Mouse (Mus musculus) kidney, adult 11 months (tissue): ENCODE measurements around the gene Ccnl2.
A peak's percentile ranks its signal among the peaks of the same experiment; 100 is the strongest.

Source experiments
- DNase-seq: peaks from one replicate; pipeline ENCODE4 v3.0.0; 2022

Ccnl2 gene

DNA sequence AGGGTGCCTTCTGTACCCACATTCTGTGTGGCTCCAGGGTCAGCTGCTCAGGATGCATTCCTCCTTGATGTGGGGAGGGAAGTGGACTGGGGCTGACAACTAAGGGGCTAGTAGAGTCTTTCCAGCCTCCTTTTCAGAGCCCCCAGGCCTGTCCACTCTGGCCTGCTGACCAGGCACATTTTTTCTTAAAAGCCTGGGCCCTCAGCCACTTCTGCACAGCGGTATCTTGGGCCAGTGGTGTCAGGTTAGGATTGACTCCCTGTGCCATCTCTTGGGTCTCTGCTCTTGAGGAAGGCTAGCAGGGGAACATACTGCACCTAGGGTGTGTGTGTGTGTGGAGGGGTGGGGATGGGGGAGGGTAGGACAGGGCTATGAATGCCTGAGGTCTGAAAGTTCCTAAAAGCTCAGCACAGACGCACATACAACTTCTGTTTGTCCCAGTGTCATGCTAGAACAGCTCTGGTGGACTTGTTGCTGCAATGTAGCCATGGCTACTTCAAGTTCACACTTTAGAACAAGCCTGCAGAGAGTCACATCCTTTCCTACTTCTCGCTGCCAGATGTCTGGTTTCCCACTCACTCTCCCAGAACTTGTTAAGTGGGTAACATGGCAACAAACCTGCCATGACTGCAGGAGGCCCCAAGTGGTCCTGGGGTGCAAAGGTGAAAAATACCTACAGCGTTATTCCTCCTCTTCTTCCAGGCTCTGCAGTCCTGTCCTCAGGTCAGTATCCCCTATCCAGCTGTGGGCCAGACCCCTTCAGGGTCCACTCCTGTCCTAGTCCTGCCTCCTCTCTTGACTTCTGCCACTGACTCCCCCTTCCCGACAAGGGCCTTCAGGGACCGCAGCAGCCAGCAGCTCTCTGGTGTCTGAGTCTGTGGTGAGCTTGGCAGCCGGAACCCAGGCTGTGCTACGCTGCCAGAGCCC is 28.1 kb downstream of the Ccnl2 start:
- no peak for DNase-seq

DNA sequence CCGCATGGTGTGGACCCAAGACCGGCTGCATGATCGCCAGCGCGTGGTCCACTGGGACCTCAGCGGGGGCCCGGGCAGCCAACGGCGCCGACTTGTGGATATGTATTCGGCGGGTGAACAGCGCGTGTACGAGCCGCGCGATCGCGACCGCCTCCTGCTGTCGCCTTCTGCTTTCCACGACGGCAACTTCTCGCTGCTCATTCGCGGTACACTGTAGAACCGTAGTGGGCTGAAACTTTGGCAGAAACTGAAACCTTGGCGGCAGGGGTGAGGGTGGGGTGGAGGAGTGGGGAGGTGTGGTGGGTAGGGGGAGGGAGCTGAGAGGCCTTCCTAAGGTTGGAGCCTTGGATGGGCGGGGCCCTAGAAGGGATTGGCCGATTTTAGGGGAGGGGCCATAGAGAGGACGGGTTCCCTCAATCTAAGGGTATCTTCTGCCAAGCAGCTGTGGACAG is 28.7 kb downstream of the Ccnl2 start:
- DNase-seq = peak; percentile 77

DNA sequence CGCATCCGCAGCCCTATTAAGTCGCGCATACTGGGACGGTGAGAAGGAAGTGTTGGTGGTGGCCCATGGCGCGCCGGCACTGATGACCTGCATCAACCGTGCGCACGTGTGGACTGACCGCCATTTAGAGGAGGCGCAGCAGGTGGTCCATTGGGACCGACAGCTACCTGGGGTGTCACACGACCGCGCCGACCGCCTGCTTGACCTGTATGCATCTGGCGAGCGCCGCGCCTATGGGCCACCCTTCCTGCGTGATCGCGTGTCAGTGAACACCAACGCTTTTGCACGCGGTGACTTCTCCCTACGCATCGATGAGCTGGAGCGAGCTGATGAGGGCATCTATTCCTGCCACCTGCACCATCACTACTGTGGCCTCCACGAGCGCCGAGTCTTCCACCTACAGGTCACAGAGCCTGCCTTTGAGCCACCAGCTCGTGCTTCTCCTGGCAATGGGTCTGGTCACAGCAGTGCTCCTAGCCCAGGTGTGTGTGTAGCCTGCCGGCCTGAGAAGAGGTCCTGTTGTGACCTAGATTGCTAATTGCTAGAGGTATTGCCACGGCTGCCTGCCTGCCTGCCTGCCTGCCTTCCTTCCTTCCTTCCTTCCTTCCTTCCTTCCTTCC is 29.5 kb downstream of the Ccnl2 start:
- no peak for DNase-seq

DNA sequence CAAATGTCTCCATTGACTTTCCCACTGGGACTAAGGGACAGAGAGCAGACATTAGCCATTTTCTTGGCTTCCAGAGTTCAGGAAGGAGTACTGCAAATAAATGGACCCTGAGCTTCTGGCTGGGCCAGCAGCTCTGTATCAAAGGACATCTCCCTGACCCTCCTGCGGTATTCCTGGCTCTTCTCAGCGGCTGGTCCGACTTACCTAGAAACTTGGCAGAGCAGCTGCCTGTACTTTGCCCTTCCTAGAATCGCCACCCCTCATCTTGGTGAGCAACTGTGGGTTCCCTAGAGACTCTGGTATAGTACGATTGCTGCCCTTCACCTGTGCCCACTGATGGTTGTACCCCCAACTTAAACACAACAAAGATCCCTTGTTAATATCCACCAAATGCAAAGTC is 30.9 kb downstream of the Ccnl2 start:
- peak; percentile 77 for DNase-seq

DNA sequence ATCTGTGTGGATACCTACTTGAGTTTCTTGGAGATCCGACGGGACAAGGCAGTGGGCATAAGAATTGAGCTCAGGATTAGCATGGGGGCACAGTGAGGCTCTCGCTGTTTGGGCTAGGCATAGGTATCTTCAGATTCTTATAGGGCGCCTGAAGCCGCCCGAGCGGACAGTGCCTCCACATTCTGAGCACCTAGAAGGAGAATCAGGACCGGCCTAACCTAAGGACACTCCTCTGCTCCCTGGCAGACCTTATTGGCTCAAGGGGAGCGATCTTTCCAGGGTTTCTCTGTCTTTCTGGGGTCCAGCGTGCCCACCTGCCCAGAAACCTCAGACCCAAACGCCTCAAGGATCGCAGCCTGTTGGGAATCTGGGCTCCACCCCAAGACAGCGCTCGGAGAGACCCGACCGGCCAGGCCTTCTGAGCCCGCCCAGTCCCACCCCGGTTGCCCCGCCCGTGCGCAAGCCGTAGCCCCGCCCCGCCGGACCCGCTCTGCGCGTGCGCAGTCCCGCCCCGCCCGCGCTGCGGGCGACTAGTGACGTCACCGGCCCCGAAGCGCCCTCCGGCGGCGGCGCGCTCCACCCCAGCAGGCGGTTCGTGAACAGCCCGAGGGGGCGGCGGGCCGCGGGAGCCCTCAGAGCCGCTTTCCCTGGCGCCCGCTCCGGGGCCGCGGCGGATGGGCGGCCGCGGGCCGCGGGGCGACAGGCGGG is 34.7 kb downstream of the Ccnl2 start, which contains the start of gene Dvl1:
Gene Dvl1 (plus strand): TSS at position 532 of the 708 bp plus-strand sequence.
- peak; percentile 85 for DNase-seq

DNA sequence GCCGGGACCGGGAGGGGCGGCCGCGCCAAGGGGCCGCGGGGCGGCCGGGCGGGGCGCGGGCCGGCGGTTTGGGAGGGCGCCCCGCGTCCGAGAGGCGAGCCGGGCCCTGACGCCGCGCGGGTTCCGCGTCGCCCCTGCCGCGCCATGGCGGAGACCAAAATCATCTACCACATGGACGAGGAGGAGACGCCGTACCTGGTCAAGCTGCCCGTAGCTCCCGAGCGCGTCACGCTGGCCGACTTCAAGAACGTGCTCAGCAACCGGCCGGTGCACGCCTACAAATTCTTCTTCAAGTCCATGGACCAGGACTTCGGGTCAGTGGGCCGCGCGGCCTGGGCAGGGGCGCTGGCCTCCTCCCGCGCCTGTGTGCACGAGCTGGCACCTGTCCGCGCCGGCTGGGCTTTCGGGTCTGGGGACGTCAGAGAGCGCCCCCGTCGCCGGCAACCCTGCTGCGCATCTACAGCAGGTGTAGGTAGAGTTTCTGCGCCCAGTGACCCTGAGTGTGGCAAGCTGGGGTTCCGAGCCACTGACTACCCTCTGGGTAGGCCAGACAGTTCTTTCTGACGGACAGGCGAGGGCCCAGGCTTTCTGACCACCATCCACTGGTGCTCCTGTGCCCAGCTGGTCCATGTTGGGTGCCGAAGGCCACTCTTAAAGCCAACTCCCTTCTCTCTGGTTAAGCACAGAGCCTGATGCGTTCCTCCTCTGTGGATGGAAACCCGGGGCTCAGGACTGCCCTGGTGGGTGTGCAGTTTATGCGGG is 35.5 kb downstream of the Ccnl2 start:
- peak; percentile 73 for DNase-seq

DNA sequence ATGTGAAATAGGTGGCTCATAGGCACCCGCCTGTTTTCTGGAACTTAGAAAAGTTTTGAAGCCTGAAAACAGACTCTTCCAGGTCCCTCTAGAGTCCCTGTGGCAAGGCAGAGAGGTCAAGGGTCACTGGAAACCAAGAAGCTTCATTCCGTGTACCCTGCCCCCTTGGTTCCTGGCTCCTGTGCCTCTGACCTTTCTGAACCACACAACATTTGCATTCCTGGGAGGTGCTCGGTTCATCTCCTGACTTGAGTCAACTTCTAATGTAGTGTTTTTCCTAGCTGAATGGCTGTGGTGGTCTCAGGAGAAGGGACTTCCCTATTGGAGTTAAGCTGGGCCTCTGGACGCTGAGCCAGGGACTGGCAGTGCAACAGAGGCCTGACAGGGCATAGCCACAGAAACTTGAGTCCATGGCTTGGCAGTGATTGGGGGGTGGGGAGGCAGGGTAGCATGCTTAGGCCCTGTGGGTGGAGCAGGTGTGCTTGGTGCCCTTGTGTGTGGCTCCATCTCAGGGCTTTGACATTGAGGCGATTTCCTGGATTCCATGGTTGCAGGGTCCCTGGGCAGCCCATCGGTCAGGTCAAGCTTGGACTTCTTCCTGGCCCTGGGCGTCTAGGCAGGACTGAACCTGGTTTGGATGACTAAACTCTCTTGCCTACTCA is 36.3 kb downstream of the Ccnl2 start:
- peak; percentile 83 for DNase-seq

DNA sequence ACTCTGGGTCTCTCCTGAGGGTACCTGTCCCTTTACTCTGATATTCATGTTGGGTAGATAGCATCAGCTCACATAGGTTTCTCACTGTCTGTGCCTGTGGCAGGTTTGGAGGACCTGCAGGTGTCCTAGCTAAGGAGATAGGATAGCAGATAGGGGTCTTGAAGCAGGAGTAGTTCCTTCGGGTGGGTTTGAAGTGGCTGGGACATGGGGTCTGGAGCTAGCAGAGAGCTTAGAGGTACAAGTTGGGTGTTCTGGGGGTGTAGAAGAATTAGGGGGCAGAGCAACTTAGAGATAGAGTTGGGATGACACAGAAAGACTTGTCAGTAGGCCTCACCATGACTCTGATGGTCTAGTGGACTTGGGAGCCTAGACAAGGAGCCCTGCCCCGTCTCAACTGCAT is 37.1 kb downstream of the Ccnl2 start:
- no peak for DNase-seq

DNA sequence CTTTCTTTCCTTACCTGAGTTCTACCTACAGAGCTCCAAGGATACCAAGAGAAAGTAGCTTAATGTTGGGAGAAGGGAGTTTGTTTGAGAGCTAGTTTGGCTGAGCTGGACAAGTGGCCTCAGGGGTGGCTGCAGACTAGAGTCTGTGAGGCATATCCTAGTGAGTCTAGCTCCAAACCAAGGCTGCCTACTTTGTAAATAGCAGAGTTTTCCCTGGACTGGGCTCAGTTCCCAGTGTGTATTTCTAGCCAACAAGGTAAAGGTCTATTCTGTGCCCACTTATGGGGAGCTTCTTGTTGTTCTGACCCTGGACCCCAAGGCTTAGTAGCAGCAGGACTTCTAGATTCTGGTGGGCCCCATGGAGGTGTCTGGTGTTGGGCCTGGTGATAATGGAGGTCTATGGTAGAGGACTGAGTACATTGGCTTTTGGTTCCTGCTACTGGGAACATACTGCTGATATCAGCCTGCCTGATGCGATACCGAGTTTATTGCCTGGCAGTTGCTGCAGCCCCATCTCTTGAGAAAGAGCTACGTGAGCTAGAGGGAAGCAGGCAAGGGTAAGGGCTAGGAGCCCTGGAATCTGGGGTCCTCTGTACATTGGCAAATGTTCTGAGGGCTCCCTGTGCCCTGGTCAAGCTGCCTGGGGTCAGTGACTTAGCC is 37.6 kb downstream of the Ccnl2 start:
- DNase-seq = peak; percentile 68

DNA sequence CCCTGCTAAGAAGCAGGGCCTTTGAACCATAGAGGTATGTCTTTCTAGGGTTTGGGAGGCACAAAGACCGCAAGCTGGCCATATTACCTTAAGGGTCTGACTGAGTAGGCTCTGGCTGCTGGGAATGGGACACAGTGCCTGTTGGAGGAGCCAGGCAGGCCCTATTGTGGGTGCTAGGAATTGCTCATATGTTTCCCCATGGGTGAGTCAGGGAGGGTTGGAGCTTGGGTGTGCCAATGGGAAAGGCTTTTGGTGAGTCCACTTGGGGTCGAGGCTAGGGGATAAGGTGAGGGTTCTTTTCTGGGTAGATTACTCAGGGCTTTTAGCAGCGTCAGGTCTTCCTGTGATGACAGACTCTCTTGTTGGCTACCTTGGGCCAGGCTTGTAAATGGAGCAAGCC is 39.1 kb downstream of the Ccnl2 start:
- no peak for DNase-seq

DNA sequence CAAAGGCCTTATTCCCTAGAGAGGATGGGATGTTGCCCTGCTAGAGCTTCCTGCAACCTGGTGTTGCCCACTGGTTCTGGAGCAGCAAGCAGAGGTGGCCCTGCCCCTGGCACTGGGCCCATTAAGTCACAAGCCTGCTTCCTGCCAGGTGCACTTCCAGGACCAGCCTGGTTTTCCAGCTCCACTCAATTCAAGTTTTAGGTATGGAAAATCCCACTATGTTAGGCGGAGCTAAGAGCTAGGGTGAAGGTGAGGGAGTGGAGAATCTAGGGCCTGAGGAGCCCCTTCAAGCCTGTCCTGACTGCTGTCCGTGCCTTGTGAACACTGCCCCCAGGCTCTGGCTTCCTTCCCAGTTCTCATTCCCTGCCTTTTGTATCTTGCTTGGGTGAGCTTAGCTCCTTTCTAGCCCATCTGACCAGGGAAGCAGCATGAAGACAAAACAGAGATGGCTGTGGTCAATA is 39.7 kb downstream of the Ccnl2 start:
- DNase-seq = peak; percentile 78

DNA sequence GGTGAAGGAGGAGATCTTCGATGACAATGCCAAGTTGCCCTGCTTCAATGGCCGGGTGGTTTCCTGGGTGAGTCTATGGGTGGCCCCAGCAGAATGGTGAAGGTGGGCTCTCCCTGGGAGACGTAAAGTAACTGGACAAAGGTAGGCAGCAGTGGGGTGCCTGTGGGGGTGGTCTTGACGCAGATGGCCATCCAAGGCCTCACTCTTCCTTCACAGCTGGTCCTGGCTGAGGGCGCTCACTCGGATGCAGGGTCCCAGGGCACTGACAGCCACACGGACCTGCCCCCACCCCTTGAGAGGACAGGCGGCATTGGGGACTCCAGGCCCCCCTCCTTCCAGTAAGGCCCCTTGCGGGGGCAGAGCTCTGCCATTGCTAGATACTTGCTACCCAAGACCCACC is 41.1 kb downstream of the Ccnl2 start:
- DNase-seq = no peak

DNA sequence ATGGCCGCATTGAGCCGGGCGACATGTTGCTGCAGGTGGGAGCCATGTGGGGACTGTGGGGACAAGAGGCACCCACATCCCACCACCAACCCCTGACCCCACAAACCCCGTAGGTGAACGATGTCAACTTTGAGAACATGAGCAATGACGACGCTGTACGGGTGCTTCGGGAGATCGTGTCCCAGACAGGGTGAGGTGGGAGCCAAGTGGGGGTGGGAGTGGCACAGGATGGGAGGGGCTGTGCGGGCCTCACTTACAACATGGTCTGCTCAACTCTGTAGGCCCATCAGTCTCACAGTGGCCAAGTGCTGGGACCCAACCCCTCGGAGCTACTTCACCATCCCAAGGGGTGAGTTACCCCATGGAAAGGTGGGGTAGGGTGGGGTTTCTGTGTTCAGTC is 42.7 kb downstream of the Ccnl2 start:
- no peak for DNase-seq

DNA sequence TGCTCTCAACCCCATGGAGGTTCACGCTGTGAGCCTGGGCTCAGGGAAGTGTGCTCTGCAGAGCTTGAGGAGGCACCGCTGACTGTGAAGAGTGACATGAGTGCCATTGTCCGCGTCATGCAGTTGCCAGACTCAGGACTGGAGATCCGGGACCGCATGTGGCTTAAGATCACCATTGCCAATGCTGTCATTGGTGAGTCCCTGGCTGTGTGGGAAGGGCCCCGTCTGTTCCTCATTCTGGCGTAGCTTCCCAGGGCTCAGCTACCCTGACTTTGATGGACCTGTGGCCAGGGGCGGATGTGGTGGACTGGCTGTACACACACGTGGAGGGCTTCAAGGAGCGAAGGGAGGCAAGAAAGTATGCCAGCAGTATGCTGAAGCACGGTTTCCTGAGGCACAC is 43.8 kb downstream of the Ccnl2 start:
- no peak for DNase-seq

DNA sequence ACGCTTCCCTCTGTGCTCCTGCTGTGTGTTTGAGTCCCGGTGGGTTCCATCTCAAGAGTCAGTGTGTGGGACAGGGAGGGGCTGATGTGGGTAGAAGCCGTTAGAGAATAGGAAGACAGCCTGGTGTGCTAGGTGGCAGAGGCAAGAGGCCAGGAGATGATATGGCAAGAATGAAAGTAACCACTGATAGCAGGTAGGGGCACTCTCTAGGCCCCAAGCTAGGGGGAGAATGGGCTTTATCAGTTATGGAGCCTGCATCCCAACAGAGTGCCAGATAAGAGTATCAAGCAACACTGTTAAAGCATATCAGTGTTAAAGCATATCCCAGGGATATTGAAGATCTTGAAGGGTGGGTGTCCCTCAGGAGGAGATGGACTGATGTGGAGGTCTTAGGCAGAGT is 44.6 kb downstream of the Ccnl2 start:
- no peak for DNase-seq

DNA sequence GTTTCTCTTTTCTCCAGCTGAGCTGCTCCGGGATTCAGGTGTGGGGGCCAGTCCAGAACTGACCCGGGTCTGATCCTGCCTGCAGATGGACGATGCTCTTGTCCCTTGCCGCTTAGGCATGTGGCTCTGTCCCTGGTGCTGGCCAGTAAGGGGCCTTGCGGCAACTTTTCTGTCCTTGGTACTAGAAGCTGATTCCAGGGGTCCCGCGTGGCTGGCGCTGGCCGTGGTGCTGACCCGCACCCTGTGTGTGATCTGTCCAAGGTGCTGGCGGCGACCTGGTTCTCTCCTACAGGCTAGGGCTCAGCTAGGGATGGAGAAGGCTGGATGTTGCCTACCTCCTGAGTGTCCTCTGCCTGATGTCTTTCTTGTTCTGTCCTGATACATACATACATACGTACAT is 47.0 kb downstream of the Ccnl2 start:
- DNase-seq = no peak

DNA sequence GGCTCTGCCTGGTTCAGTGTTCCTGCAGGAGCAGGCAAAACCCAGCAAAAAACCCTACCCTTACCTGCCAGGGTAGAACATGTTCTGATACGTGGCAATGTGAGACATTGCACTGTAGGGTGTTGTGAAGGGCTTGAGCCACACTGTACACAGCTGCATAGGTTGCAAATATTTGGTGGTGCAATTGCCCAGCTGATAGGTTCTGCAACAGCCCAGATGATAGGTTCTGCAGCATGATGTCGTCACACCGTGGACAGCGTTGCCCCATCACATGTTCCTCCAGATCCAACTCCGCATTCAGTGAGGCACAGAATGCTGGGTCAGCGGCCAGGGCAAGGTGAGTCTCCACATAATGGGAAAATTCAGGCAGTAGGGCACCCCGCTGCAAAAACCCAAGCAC is 49.5 kb downstream of the Ccnl2 start:
- no peak for DNase-seq

DNA sequence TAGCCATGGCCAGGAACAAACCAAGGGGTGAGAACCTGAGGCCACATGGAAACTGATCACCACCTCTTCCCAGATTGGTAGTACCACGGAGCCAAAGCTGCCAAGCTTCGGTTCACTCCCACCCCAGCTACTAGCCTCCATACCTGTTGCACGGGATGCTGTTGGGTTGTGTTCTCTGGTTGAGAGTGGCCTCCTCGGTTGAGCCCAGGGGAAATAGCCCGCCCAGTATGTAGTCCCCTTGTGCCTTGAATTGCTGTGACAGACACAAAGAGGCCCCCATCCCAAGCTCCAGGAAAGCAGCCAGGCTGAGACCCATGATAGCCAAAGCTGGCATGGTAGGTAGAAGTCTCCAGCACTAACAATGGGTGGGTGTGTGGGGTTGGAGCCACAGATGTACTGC is 50.7 kb downstream of the Ccnl2 start, which contains the start of gene Tas1r3:
Gene Tas1r3 (minus strand): TSS at position 362 of the 400 bp plus-strand sequence.
- no peak for DNase-seq

DNA sequence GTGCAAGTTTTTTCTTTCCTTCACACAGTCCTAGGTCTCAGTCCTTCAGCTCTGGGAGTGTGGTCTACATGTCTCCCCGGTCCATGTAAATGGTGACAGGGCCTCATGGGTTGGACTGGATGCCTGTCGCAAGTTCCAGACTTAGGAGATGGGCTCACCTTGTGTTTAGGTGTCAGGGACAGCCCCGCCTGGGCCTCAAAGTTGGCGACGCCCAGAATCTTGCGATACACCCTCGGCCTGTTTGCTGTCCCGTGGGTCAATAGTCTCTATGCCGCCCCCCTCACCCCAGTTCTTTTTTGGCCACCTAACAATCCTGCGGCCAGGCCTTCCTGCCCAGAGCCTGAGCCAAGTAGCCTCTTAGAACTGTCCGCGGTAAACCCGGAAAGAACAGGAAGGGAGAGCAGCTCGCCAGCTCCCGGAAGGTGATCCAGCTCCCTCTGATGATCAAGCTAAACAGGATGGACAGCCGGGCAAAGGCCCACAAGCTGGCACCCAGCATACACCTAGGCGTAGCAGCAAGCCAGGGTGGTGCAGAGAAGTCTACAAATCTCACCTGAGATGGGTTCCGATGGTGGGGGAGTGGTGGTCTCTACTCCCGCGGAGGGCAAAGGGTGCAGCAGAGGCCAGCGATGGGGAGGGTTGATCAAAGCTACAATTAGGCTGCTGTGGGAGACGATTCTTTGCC is 56.5 kb downstream of the Ccnl2 start:
- peak; percentile 53 for DNase-seq

DNA sequence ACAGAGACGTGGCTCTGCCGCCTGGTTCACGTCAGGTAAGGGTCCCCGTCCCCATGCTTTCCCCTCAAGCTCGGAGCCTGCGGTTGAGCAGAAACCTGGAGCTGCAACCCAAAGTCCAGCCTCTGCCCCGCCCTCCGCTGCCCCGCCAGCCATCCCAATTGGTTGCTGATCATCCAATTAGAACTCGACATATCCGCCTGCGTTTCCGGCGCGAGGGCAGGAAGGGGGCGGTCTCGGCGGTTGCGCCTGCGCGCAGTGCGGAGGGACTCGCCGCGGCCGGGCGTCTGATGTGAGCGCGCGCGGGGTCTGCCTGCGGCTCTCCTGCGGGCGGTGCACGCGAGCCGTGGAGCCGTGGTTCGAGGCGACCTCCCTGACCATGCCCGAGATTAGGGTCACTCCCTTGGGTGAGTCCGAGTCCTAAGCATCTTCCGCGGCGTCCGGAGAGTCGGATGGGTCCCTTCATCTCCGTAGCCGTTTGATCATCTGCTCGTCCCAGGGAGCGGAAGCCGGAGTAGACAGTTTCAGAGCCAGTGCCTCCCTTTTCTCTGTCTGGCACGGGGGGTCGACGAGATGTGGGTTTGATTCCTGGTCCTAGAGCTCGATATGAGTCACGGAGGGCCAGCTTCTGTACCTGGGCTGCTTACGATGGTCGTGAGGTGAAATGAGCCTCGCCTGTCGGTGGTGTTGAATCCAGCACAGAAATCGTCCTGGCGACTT is 57.2 kb downstream of the Ccnl2 start, which contains the start of the genes Cptp and Ints11:
Gene Cptp (minus strand): TSS at position 124 of the 717 bp plus-strand sequence.
Gene Ints11 (plus strand): TSS at position 230 of the 717 bp plus-strand sequence.
- peak; percentile 96 for DNase-seq
